In the genomic region with DNA sequence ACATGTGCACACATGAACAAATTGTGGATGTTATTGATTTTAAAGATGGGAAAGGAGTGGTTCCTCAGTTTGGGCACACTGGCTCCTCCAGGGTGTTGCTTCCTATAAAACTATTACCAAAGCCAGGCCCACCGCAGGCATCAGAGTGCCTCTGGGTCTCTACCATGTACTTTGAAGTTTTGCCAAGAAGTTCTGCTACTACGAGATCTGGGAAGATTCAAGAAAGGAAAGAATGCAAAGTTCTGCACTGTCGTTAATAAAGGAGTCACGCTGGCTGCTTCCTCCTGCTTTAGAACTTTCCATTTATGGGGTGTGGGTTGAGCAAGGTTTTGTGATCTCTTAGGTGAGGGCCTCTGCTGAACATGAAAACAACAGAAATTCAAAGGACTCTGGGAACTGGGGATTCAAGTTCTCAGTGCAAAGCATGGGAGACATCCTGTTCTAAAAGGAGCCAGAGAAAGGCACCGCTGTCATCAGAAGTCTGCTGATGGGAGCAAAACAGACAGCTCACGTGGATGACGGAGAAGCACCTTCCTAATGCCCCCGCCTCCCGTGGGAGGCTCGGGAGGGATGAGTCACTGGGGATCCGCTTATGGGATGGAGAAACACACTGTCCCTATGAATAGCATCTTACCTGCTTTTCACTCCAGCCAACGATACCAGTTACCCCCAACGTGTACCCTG, we compare ENCODE assay signal across 25 mouse cellular contexts.
DNase-seq lines count a peak whose midpoint lies in the region; ATAC-seq and TF ChIP-seq lines count a peak whose summit lies in the region.
"Had no signal": no experiment of that assay in that cellular context is flagged by ENCODE, and none has a peak within 500 bp of the region (broad histone marks: within the 10 kb centered on the region; RNA-seq: fewer than 3 reads in every experiment).

No protein-coding gene starts in this region.

- no peak for TF ChIP-seq CTCF in kidney, postnatal 0 days (IDR thresholded peaks at IDR 0.05; ENCODE audit: low read depth)
- TF ChIP-seq CTCF in lung, embryonic 14.5 days (IDR thresholded peaks at IDR 0.05; ENCODE audit: low read depth): no peak

- no peak for ATAC-seq in kidney, postnatal 0 days (replicated peaks; ENCODE audit: low FRiP score, low read depth)
- ATAC-seq in kidney, embryonic 14.5 days (ENCODE audit: low FRiP score, low TSS enrichment): no peak
- no peak for ATAC-seq in lung, embryonic 14.5 days (ENCODE audit: insufficient read depth)
- ATAC-seq: forebrain, embryonic 14.5 days; forebrain, postnatal 0 days; Patski had no signal

- H3K36me3 ChIP-seq in kidney, postnatal 0 days (ENCODE audit: insufficient read depth, low read length): no peaks in the 10 kb centered on the region
- no peaks in the 10 kb centered on the region for H3K36me3 ChIP-seq in kidney, embryonic 14.5 days (ENCODE audit: control insufficient read depth, insufficient read depth, low read length)
- H3K36me3 ChIP-seq in lung, embryonic 14.5 days (ENCODE audit: insufficient read depth): no peaks in the 10 kb centered on the region
- H3K36me3 ChIP-seq: embryonic facial prominence, embryonic 15.5 days; G1E; hindbrain, embryonic 12.5 days; hindbrain, embryonic 15.5 days had no signal

- H3K4me1 ChIP-seq in kidney, postnatal 0 days (replicated peaks; ENCODE audit: insufficient read depth, low read length): peaks cover 3% of the 10 kb centered on the region; the same call in 1 of the 2 replicates
- H3K4me1 ChIP-seq in kidney, embryonic 14.5 days (ENCODE audit: control insufficient read depth, insufficient read depth, low read length): 0 out of 2 replicates have a peak, but pooled peaks cover 2% of the 10 kb centered on the region
- H3K4me1 ChIP-seq in lung, embryonic 14.5 days (ENCODE audit: insufficient read depth): 0 out of 2 replicates have a peak, but pooled peaks cover 5% of the 10 kb centered on the region

- no peak overlapping the region for H3K9ac ChIP-seq in kidney, postnatal 0 days (ENCODE audit: low read depth, low read length)
- no peak overlapping the region for H3K9ac ChIP-seq in kidney, embryonic 14.5 days (ENCODE audit: low read depth, low read length)
- H3K9ac ChIP-seq in lung, embryonic 14.5 days: no peak overlapping the region
- H3K9ac ChIP-seq: embryonic facial prominence, embryonic 15.5 days; forebrain, postnatal 0 days; hindbrain, embryonic 12.5 days; hindbrain, embryonic 15.5 days had no signal

- H3K27me3 ChIP-seq in kidney, postnatal 0 days (ENCODE audit: insufficient read depth, low read length): no peaks in the 10 kb centered on the region
- no peaks in the 10 kb centered on the region for H3K27me3 ChIP-seq in kidney, embryonic 14.5 days (ENCODE audit: control insufficient read depth, insufficient read depth, low read length)
- H3K27me3 ChIP-seq in lung, embryonic 14.5 days (ENCODE audit: insufficient read depth, low read length): no peaks in the 10 kb centered on the region
- H3K27me3 ChIP-seq: CH12.LX; embryonic facial prominence, embryonic 15.5 days; hindbrain, embryonic 15.5 days; Patski had no signal

- no peak overlapping the region for H3K27ac ChIP-seq in kidney, postnatal 0 days
- no peak overlapping the region for H3K27ac ChIP-seq in kidney, embryonic 14.5 days (ENCODE audit: low read depth, low read length)
- H3K27ac ChIP-seq in lung, embryonic 14.5 days (ENCODE audit: low read depth): no peak overlapping the region
- H3K27ac ChIP-seq: embryonic facial prominence, embryonic 15.5 days; gastrocnemius, adult 2 months; hindbrain, embryonic 12.5 days; hindbrain, embryonic 15.5 days had no signal

- WGBS in kidney, postnatal 0 days: 64% methylated on average over 13 of the region's 13 CpGs
- WGBS in kidney, embryonic 14.5 days: 69% methylated on average over 13 of the region's 13 CpGs
- 62% methylated on average over 13 of the region's 13 CpGs for WGBS in lung, embryonic 14.5 days

- DNase-seq in adrenal gland, postnatal 36 days: peak; percentile 5 to 8
- no peak for DNase-seq in adrenal gland, adult 18-20 months (ENCODE audit: low spot score in 2 of 2)
- peak; percentile 16 for DNase-seq in kidney, postnatal 0 days (ENCODE audit: low spot score)
- peak; percentile 35 for DNase-seq in lung, embryonic 14.5 days
- DNase-seq in lung, postnatal 4 days: no peak
- DNase-seq in brain, adult 2 months (ENCODE audit: low read depth, low spot score): peak; percentile 74
- DNase-seq: adrenal gland, postnatal 10 days; B cell, adult 2 months; cerebellum, adult 11-12 months; cerebellum, adult 8-10 months; cerebellum, postnatal 10 days; cerebellum, postnatal 36 days; embryo, embryonic 11 days; forebrain, postnatal 0 days; gastrocnemius, adult 2 months; gastrocnemius, postnatal 14 days had no signal

- no peak overlapping the region for H3K4me2 ChIP-seq in kidney, postnatal 0 days (ENCODE audit: low read length)
- no peak overlapping the region for H3K4me2 ChIP-seq in kidney, embryonic 14.5 days (replicated peaks; ENCODE audit: low read depth, low read length)
- no peak overlapping the region for H3K4me2 ChIP-seq in lung, embryonic 14.5 days
- H3K4me2 ChIP-seq: embryonic facial prominence, embryonic 15.5 days; heart, embryonic 11.5 days; hindbrain, embryonic 12.5 days; hindbrain, embryonic 15.5 days had no signal

- H3K9me3 ChIP-seq in kidney, postnatal 0 days (replicated peaks; ENCODE audit: low read length): no peaks in the 10 kb centered on the region
- no peaks in the 10 kb centered on the region for H3K9me3 ChIP-seq in kidney, embryonic 14.5 days (ENCODE audit: control insufficient read depth, low read length)
- no peaks in the 10 kb centered on the region for H3K9me3 ChIP-seq in lung, embryonic 14.5 days (ENCODE audit: low read depth, low read length)
- H3K9me3 ChIP-seq: embryonic facial prominence, embryonic 15.5 days; hindbrain, embryonic 12.5 days; hindbrain, embryonic 15.5 days had no signal

- no peak overlapping the region for H3K4me3 ChIP-seq in kidney, postnatal 0 days (replicated peaks; ENCODE audit: low read depth, low read length)
- H3K4me3 ChIP-seq in kidney, embryonic 14.5 days (ENCODE audit: low read length): no peak overlapping the region
- no peak overlapping the region for H3K4me3 ChIP-seq in lung, embryonic 14.5 days (ENCODE audit: low read depth, low read length)
- H3K4me3 ChIP-seq: embryonic facial prominence, embryonic 15.5 days; gastrocnemius, adult 2 months; hindbrain, embryonic 12.5 days; hindbrain, embryonic 15.5 days had no signal

Comparison
In these comparisons a context has a peak if more than half of its experiments do, and no peak if none do; other contexts are left out.
1. DNase-seq: peak in adrenal gland, postnatal 36 days (2 of 2), kidney, postnatal 0 days (single experiment), lung, embryonic 14.5 days (single experiment) and brain, adult 2 months (single experiment); none in adrenal gland, adult 18-20 months (0 of 2) and lung, postnatal 4 days (0 of 2).